Mouse (Mus musculus): ENCODE data around the gene Calm1. TPM values are rescaled to one million over a fixed set of nuclear protein-coding genes. Genes with fewer than 3 reads are reported as not detected.

Gene Calm1
- polyA plus RNA-seq, 1 experiment from 2014 or later: 849 TPM

DNA sequence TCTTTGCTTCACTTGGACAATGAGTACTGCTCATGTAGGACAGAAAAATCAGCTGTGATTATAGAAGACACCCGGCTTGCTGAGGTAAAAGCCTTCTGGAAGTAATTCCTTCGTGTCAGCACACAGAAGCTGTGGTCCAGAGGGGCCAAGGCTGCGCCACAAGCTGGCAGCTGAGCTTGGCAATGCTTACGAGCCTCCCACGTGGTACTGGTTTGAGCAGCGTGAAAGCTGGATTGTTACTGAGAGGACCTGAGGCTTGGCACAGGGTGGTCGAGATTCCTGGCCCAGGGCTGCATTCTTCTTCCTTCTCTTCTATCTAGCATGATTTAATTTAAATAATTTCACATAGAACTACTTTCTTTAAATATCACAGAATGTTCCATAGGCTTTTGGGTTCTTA is 2.4 kb upstream of the Calm1 start:
- WGBS: 64% methylated on average over 7 of the region's 7 CpGs
- no peaks in the 10 kb centered on the region for H3K36me3 ChIP-seq
- H3K4me2 ChIP-seq: no peak overlapping the region
- no peak for ATAC-seq (ENCODE audit: insufficient number of reproducible peaks, low FRiP score)
- H3K27me3 ChIP-seq (replicated peaks): no peaks in the 10 kb centered on the region
- no peak overlapping the region for H3K4me3 ChIP-seq
- H3K9me3 ChIP-seq (replicated peaks): no peaks in the 10 kb centered on the region
- peaks cover 15% of the 10 kb centered on the region for H3K4me1 ChIP-seq (replicated peaks)
- no peak overlapping the region for H3K27ac ChIP-seq (ENCODE audit: poor library complexity, severe bottlenecking)
- H3K9ac ChIP-seq: no peak overlapping the region

DNA sequence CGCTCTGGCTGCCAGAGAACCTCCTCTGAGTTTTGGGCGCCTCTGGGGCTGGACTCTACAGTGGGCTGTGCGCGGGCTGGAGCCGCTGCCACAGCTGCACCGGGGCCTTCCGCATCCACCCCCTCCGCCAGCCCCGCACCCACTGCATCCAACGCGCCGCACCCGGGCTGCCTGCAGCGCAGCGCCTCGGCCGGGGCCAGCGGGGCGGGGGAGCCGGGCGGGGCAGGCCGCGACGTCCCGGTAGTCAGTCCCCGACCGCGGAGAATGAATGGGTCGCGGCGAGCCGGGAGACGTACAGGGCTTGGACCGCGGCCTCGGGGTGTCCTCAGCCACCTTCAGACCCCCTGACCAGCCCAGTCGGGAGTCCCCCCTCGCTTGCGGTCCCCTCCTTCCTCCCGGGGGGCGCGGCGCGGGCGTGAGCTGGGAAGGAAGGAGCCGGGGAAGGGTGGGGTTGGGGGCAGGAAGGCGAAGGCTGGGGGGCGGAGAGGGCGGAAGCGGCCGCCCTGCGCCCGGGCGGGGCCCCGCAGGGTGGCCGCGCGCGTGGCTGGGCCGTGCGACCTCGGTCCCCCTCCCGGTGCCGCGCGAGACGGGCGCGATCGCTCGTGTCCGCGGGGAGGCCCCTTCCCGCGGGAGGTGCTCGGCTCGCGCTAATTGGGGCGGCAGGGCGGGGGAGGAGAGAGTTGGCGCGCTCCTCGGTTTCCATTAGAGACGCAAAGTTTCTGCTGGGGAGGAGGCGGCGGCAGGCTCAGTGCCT is 833 bp downstream of the Calm1 start:
- Histone ChIP-seq H3K9ac (peak overlapping the region; percentile 96), H3K4me3 (peak overlapping the region; percentile 87), H3K36me3 (peaks cover 28% of the 10 kb centered on the region), H3K27ac (ENCODE audit: poor library complexity, severe bottlenecking) (peak overlapping the region; percentile 81), H3K4me2 (peak overlapping the region; percentile 97), H3K9me3 (replicated peaks) (no peaks in the 10 kb centered on the region), H3K27me3 (replicated peaks) (no peaks in the 10 kb centered on the region), H3K4me1 (replicated peaks) (peaks cover 35% of the 10 kb centered on the region)
- whole genome bisulfite sequencing: under 1% methylated on average over 63 of the region's 86 CpGs
- peak; percentile 77 for ATAC-seq (ENCODE audit: insufficient number of reproducible peaks, low FRiP score)

DNA sequence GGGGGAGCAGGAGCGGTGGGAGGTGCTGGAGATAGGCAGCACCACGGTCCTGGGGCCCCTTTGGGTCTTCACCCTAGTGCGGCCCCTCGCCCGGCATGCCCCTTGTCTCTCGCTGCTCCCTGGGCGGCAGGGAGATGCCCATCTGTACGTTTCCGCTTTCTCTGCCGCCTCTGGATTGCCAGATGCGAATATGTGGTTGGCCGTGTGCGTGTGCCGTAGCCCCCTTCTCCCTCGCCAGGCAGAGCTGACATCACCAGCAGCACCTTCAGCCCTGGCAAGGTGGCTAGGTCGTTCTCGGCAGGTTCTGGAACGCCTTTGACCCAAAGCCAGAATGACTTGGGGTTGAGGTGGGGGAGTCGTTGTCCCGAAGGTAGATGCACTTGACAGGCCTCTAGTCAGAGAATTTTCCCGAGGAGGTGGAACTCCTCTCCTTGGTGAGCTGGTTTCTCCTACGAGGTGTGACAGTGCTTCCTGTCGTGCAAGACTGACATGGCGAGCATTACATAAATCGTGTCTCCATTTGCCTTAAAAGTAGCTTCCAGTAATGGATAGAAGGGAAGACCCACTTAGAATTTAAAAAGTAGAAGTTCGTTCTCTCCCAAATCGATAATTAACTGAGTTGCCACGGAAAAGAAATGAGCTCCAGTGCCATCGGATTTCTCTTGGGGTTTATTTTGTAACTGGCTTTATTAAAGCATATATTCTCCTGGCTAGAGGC is 1.6 kb downstream of the Calm1 start:
- H3K4me2 ChIP-seq: peak overlapping the region; percentile 97
- WGBS: 6% methylated on average over 29 of the region's 29 CpGs
- peak; percentile 28 for ATAC-seq (ENCODE audit: insufficient number of reproducible peaks, low FRiP score)
- H3K36me3 ChIP-seq: peaks cover 36% of the 10 kb centered on the region
- H3K9ac ChIP-seq: peak overlapping the region; percentile 96
- H3K4me3 ChIP-seq: peak overlapping the region; percentile 87
- no peaks in the 10 kb centered on the region for H3K27me3 ChIP-seq (replicated peaks)
- peaks cover 35% of the 10 kb centered on the region for H3K4me1 ChIP-seq (replicated peaks)
- H3K27ac ChIP-seq (ENCODE audit: poor library complexity, severe bottlenecking): peak overlapping the region; percentile 81
- H3K9me3 ChIP-seq (replicated peaks): no peaks in the 10 kb centered on the region

DNA sequence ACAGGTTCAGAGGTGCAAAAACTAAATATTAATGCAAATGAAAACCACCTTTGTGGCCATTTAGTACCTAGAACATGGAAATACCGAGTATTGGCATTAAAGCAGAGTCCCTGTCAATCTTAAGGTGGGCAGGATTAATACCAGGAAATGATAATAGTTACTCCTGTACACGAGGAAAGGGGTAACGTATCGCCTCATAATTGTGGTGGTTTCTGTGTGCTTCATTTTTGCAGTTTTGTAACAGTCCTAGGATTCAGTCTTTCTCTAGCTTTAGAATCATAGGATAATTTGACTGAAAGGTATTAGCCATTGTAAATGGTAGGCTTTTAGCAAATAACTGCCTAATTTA is 2.1 kb downstream of the Calm1 start:
- peak overlapping the region; percentile 96; the same call in 1 of the 2 replicates for H3K9ac ChIP-seq
- H3K4me3 ChIP-seq: peak overlapping the region; percentile 87
- H3K9me3 ChIP-seq (replicated peaks): no peaks in the 10 kb centered on the region
- H3K36me3 ChIP-seq: peaks cover 40% of the 10 kb centered on the region
- ATAC-seq (ENCODE audit: insufficient number of reproducible peaks, low FRiP score): no peak
- H3K27me3 ChIP-seq (replicated peaks): no peaks in the 10 kb centered on the region
- WGBS: 39% methylated on average over 4 of the region's 4 CpGs
- H3K27ac ChIP-seq (ENCODE audit: poor library complexity, severe bottlenecking): no peak overlapping the region
- H3K4me2 ChIP-seq: peak overlapping the region; percentile 97
- H3K4me1 ChIP-seq (replicated peaks): peaks cover 35% of the 10 kb centered on the region

DNA sequence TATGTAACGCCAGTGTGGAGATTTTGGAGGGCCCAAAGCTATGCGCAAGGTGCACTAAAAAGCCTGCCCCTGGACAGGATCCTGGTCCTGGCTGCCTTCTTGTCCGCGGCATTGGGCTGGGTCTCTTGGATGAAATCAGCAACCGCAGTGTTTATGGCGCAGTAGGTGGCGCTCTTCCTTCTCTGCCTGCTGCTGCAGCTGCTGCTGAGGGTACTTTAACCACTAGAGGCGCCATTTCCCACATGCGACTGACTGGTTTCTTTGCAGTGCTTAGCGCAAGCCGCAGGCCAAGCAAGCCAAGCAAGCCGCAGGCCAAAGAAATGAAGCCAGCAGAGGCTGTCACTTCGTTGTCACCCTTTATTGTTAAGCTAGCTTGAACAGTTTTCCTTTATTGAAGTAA is 2.6 kb downstream of the Calm1 start:
- under 1% methylated on average over 13 of the region's 13 CpGs for WGBS
- H3K9ac ChIP-seq: peak overlapping the region; percentile 67
- no peaks in the 10 kb centered on the region for H3K27me3 ChIP-seq (replicated peaks)
- H3K9me3 ChIP-seq (replicated peaks): no peaks in the 10 kb centered on the region
- H3K36me3 ChIP-seq: peaks cover 45% of the 10 kb centered on the region
- peaks cover 35% of the 10 kb centered on the region for H3K4me1 ChIP-seq (replicated peaks)
- peak overlapping the region; percentile 63 for H3K4me2 ChIP-seq
- H3K4me3 ChIP-seq: peak overlapping the region; percentile 36
- peak; percentile 34; the same call in 1 of the 2 replicates for ATAC-seq (ENCODE audit: insufficient number of reproducible peaks, low FRiP score)
- no peak overlapping the region for H3K27ac ChIP-seq (ENCODE audit: poor library complexity, severe bottlenecking)

DNA sequence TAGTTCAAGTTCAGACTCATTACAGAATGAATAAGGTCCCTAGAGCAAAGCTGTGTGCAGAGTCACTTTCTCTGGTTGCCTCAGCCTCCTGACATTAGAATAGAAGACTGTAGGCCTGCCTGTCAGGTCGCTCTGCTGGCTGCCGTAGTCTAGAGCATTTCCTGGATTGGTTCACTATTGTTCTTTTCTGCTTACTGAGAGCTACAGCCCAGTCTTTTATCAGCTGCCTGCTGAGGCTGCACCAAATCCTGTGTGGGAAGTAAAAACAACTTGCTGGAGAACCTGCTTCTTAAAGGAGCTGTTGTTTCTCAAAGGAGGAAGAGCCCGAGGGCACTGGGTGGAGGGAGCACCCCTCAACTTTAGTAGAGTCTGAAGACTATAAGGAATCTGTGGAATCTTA is 4.5 kb downstream of the Calm1 start:
- Histone ChIP-seq H3K4me2 (no peak overlapping the region), H3K36me3 (peaks cover 58% of the 10 kb centered on the region), H3K9ac (no peak overlapping the region), H3K4me1 (replicated peaks) (peaks cover 33% of the 10 kb centered on the region), H3K4me3 (no peak overlapping the region), H3K9me3 (replicated peaks) (no peaks in the 10 kb centered on the region), H3K27ac (ENCODE audit: poor library complexity, severe bottlenecking) (peak overlapping the region; percentile 55; the same call in 1 of the 2 replicates), H3K27me3 (replicated peaks) (no peaks in the 10 kb centered on the region)
- ATAC-seq (ENCODE audit: insufficient number of reproducible peaks, low FRiP score): no peak
- 46% methylated on average over 3 of the region's 3 CpGs for WGBS

DNA sequence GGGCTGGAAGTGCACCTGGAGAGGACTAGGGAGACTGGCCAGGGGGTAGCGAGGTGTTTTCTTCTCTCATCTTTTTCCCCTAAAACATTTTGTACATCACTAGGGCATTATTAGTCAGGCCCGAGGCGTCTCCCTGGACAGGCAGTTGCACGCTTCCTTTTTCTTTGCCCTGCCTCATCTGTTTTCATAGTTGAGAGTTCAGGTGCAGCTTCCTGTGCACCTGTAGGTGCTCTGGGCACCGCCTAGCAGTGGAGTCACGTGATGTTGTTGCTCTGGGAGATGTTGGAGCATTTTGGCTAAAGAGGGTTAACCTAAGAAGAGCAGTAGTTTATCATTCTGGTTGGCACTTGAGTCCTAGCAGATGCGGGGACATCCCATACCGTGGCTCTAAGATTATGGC is 5.9 kb downstream of the Calm1 start:
- no peaks in the 10 kb centered on the region for H3K27me3 ChIP-seq (replicated peaks)
- H3K36me3 ChIP-seq: peaks cover 71% of the 10 kb centered on the region
- no peaks in the 10 kb centered on the region for H3K9me3 ChIP-seq (replicated peaks)
- no peak for ATAC-seq (ENCODE audit: insufficient number of reproducible peaks, low FRiP score)
- H3K9ac ChIP-seq: no peak overlapping the region
- no peak overlapping the region for H3K27ac ChIP-seq (ENCODE audit: poor library complexity, severe bottlenecking)
- H3K4me1 ChIP-seq (replicated peaks): peaks cover 31% of the 10 kb centered on the region
- no peak overlapping the region for H3K4me2 ChIP-seq
- WGBS: 92% methylated on average over 8 of the region's 8 CpGs
- H3K4me3 ChIP-seq: no peak overlapping the region

DNA sequence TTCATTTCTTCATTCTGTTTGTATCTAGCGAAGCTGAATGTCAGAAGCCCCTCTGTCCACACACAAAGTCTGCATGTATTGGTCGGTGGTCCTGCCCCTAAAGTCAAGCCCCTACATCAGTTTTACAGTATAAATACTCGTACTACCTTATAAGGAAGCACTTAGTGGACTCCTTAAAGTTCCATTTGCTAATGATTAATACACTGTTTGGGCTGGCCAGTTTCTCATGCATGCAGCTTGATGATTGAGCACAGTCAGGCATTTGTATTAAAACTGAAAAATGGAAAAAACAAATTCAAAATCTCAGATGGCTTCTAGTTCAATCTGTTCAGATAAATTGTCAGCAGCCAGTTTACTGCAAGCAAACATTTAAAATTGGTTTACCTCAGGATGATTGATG is 7.3 kb downstream of the Calm1 start:
- ATAC-seq (ENCODE audit: insufficient number of reproducible peaks, low FRiP score): no peak
- H3K36me3 ChIP-seq: peaks cover 74% of the 10 kb centered on the region
- peaks cover 35% of the 10 kb centered on the region for H3K4me1 ChIP-seq (replicated peaks)
- no peak overlapping the region for H3K4me2 ChIP-seq
- no peaks in the 10 kb centered on the region for H3K27me3 ChIP-seq (replicated peaks)
- H3K9me3 ChIP-seq (replicated peaks): no peaks in the 10 kb centered on the region
- no peak overlapping the region for H3K27ac ChIP-seq (ENCODE audit: poor library complexity, severe bottlenecking)
- H3K4me3 ChIP-seq: no peak overlapping the region
- WGBS: 92% methylated on average over 3 of the region's 3 CpGs
- H3K9ac ChIP-seq: no peak overlapping the region

DNA sequence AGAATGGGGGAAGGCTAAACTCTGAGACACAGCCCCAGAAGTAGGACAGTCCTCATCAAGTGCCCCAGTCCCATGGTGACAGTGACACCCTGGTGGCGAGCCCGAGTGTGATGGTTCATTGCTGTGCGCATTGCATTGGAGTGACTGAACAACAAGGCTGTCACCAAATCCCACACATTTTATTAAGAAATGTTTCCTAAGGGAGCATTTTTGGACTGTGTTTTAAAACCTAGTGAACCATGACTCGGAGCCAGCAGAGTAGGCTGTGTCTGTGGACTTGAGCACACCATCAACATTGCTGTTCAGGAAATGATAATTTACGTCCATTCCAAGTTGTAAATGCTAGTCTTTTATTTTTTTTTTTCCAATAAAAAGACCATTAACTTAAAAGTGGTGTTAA is 7.7 kb downstream of the Calm1 start:
- Histone ChIP-seq H3K4me2 (no peak overlapping the region), H3K9me3 (replicated peaks) (no peaks in the 10 kb centered on the region), H3K9ac (no peak overlapping the region), H3K36me3 (peaks cover 74% of the 10 kb centered on the region), H3K4me3 (no peak overlapping the region), H3K4me1 (replicated peaks) (peaks cover 32% of the 10 kb centered on the region), H3K27me3 (replicated peaks) (no peaks in the 10 kb centered on the region), H3K27ac (ENCODE audit: poor library complexity, severe bottlenecking) (no peak overlapping the region)
- 88% methylated on average over 5 of the region's 5 CpGs for WGBS
- no peak for ATAC-seq (ENCODE audit: insufficient number of reproducible peaks, low FRiP score)

DNA sequence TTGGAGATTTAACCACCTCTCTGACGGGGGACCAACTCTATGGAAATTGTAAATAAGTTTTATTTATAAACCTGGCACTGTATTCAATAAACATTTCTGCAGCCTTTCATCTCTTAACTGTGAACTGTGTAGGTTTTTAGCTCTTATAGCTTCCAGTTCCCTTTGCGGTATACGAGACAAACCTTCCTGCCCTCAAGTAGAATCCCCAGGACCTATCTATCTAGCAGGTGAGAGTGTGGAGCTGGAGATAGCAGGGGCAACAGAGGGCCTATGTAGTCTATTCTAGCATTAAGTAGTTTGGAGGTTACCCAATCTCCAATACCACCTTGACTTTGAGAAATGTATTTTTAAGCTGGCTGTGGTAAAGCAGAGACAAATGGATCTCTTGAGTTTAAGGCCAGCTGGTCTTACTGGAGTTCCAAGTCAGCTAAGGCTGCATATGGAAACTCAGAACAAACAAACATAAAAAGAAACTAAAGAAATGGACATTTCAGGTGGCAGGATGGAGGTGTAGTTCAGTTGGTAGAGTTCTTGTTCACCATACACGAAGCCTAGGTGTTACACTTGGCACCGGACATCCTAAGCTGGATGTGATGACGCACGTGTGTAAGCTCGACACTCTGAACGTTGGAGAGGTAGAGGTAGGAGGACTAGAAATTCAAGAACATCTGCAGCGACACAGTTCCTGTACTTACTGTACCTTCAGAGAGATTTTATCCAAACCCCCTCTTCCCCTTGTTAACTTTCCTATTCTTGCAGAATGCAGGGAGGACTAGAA is 10.7 kb downstream of the Calm1 start:
- H3K36me3 ChIP-seq: peaks cover 48% of the 10 kb centered on the region
- H3K9me3 ChIP-seq (replicated peaks): 0 out of 2 replicates have a peak, but pooled peaks cover 2% of the 10 kb centered on the region
- no peak overlapping the region for H3K4me2 ChIP-seq
- no peak overlapping the region for H3K27ac ChIP-seq (ENCODE audit: poor library complexity, severe bottlenecking)
- ATAC-seq (ENCODE audit: insufficient number of reproducible peaks, low FRiP score): no peak
- no peaks in the 10 kb centered on the region for H3K27me3 ChIP-seq (replicated peaks)
- H3K4me3 ChIP-seq: no peak overlapping the region
- H3K4me1 ChIP-seq (replicated peaks): peaks cover 19% of the 10 kb centered on the region
- H3K9ac ChIP-seq: no peak overlapping the region
- WGBS: 81% methylated on average over 10 of the region's 10 CpGs

DNA sequence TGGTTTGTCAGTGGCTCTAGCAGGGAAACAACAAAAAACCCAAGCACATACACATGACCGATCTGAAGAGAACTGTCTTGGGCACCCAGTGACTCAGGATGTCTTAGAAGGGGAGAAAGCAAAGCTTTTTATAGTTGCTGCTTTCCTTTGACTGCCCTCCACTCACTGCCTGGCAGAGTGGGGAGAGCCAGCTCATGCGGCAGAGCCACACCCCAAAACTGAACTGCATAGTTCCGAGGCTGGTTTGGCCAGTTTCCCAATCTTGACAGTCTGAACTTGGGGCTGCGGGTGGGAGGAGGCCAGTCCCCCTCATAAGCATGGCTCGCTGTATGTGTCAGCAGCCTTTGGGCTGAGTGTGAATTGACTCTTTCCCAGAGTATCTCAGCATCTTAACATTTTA is 11.7 kb downstream of the Calm1 start:
- peaks cover 37% of the 10 kb centered on the region for H3K36me3 ChIP-seq
- ATAC-seq (ENCODE audit: insufficient number of reproducible peaks, low FRiP score): no peak
- H3K9me3 ChIP-seq (replicated peaks): peaks cover 7% of the 10 kb centered on the region; the same call in 1 of the 2 replicates
- no peak overlapping the region for H3K27ac ChIP-seq (ENCODE audit: poor library complexity, severe bottlenecking)
- H3K9ac ChIP-seq: no peak overlapping the region
- no peaks in the 10 kb centered on the region for H3K27me3 ChIP-seq (replicated peaks)
- H3K4me2 ChIP-seq: no peak overlapping the region
- WGBS: 39% methylated on average over 5 of the region's 5 CpGs
- H3K4me1 ChIP-seq (replicated peaks): peaks cover 19% of the 10 kb centered on the region
- H3K4me3 ChIP-seq: no peak overlapping the region

Data from heart, embryonic 12.5 days (tissue).